Mouse (Mus musculus): ENCODE data around the gene Nfkb2. TPM values are rescaled to one million over a fixed set of nuclear protein-coding genes. Genes with fewer than 3 reads are reported as not detected.

The Nfkb2 gene
- polyA plus RNA-seq (2017; shearing (Covaris generic)): 249 TPM

GRCm38 (mm10) chr19:46304216-46304841 is at the start of gene Nfkb2:
Gene Nfkb2 (plus strand): TSS chr19:46304320.

GRCm38 (mm10) chr19:46326756-46327305 is 22.7 kb downstream of the Nfkb2 start, which contains the start of gene Psd:
Gene Psd (minus strand): TSS chr19:46327156.

GRCm38 (mm10) chr19:46328081-46329030 is 24.2 kb downstream of the Nfkb2 start, which contains the start of gene Fbxl15:
Gene Fbxl15 (plus strand): TSS chr19:46328184.

GRCm38 (mm10) chr19:46338331-46338936 is 34.3 kb downstream of the Nfkb2 start, which contains the start of gene Cuedc2:
Gene Cuedc2 (minus strand): TSS chr19:46338702.

GRCm38 (mm10) chr19:46350168-46350932 is 46.2 kb downstream of the Nfkb2 start, which contains the start of gene 2310034G01Rik:
Gene 2310034G01Rik (minus strand): TSS chr19:46350302.

Other genes starting within 250 kb of the Nfkb2 start
- gene Nolc1, start 228.5 kb upstream of the Nfkb2 start, polyA plus RNA-seq (2017; shearing (Covaris generic)): 96.5 TPM
- gene Elovl3, start 172.4 kb upstream of the Nfkb2 start, polyA plus RNA-seq (2017; shearing (Covaris generic)): not detected
- not detected for gene Pitx3, start 156.0 kb upstream of the Nfkb2 start, polyA plus RNA-seq (2017; shearing (Covaris generic))
- 67.5 TPM for gene Gbf1, start 151.8 kb upstream of the Nfkb2 start, polyA plus RNA-seq (2017; shearing (Covaris generic))
- gene Psd, start 22.8 kb downstream of the Nfkb2 start, polyA plus RNA-seq (2017; shearing (Covaris generic)): 8.8 TPM
- gene Fbxl15, start 23.9 kb downstream of the Nfkb2 start, polyA plus RNA-seq (2017; shearing (Covaris generic)): 10.5 TPM
- 16.6 TPM for gene Cuedc2, start 34.4 kb downstream of the Nfkb2 start, polyA plus RNA-seq (2017; shearing (Covaris generic))
- 12.0 TPM for gene Mfsd13a, start 36.8 kb downstream of the Nfkb2 start, polyA plus RNA-seq (2017; shearing (Covaris generic))
- not detected for gene 2310034G01Rik, start 46.0 kb downstream of the Nfkb2 start, polyA plus RNA-seq (2017; shearing (Covaris generic))
- 87.1 TPM for gene Actr1a, start 91.4 kb downstream of the Nfkb2 start, polyA plus RNA-seq (2017; shearing (Covaris generic))
- 33.5 TPM for gene Sufu, start 92.6 kb downstream of the Nfkb2 start, polyA plus RNA-seq (2017; shearing (Covaris generic))
- gene Trim8, start 197.4 kb downstream of the Nfkb2 start, polyA plus RNA-seq (2017; shearing (Covaris generic)): 80.2 TPM

Measured in effector memory CD4-positive, alpha-beta T cell, adult 5 months (primary cell).